Mouse (Mus musculus): ENCODE measurements around the gene Gins3. TPM values are rescaled to one million over a fixed set of nuclear protein-coding genes. Genes with fewer than 3 reads are reported as not detected.

Gins3 gene
- 2.4 and 3.4 TPM in 2 replicates for polyA plus RNA-seq (2021; fragmentation: Nextera tagmentation)
- long read RNA-seq, experiment 1, partial matches to known transcripts: 0 of 3 reads
- long read RNA-seq, experiment 1, other reads (novel, unspliced or antisense): 0 of 3 reads
- long read RNA-seq, experiment 2, transcript Gins3-201 (3 exons, 2,519 nt): major isoform, 24 of 31 reads
- long read RNA-seq, experiment 2, partial matches to known transcripts: 0 of 31 reads
- long read RNA-seq, experiment 2, other reads (novel, unspliced or antisense): 5 of 31 reads

DNA sequence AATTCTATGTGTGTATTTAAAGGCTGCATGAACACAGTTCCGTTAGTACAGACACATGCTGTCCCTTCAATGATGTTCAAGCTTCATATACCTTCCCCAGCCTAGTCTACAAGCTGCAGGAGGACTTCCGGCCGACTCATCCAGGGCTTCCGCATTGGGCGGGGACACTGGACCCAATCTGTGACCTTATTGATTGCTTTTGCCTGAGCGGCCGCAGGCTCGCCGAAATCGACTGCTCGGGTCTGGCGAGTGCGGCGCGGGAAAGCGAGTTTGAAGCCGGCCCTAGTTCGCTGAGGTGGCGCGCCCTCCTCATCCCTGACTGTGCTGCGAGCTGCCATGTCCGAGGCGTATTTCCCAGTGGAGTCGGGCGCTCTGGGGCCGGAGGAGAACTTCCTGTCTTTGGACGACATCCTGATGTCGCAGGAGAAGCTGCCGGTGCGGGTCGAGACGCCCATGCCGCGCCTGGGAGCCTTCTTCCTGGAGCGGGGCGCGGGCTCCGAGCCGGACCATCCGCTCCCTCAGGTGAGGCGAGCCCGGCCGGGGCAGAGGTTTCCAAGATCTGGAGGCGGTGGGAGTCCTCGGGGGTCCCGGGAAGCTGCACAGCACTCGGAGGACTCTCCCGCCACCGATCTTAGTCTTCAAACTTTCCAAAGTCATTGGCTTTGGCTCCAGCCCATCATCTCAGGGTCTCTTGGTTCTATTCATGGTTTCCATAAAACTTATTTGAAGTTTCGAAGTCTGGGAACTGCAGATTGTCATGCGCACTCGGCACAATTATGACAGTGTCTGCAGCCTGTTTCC, at the start of gene Gins3:
Gins3 (plus strand) TSS at position 192 of the 801 bp plus-strand sequence.

DNA sequence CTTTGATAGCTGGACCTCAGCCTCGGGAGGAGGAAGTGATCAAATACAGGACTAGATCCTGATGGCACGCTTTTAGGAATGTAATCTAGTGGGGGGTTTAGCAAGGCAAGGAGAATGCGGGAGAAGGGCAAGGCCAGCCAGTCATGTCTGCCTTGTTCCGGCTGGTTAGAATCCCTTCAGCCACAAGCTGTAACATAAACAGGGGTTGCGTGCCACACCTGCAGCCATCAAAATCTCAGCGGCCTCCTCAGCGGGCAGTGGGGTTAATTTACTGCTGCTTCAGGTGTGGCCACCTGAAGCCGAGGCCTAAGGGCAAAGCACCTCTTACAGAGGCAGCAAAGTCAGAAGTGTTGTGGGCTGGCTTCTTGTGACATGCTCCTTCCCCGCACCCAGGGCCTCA, 43.4 kb downstream of the Gins3 start, which contains the start of gene Ndrg4:
Ndrg4 (plus strand) TSS at position 350 of the 400 bp plus-strand sequence.

Other genes with a start within 250 kb of the Gins3 start
- 117 and 118 TPM in 2 replicates for gene Cfap20, start 198.6 kb upstream of the Gins3 start, polyA plus RNA-seq (2021; fragmentation: Nextera tagmentation)
- 4.3 and 6.1 TPM in 2 replicates for gene Csnk2a2, start 143.4 kb upstream of the Gins3 start, polyA plus RNA-seq (2021; fragmentation: Nextera tagmentation)
- gene Ccdc113, start 99.4 kb upstream of the Gins3 start, polyA plus RNA-seq (2021; fragmentation: Nextera tagmentation): 5.5 and 11.5 TPM in 2 replicates
- not detected in 2 replicates for gene Prss54, start 57.1 kb upstream of the Gins3 start, polyA plus RNA-seq (2021; fragmentation: Nextera tagmentation)
- gene Ndrg4, start 43.5 kb downstream of the Gins3 start, polyA plus RNA-seq (2021; fragmentation: Nextera tagmentation): 790 and 878 TPM in 2 replicates
- 12.7 and 14.4 TPM in 2 replicates for gene Setd6, start 82.4 kb downstream of the Gins3 start, polyA plus RNA-seq (2021; fragmentation: Nextera tagmentation)
- gene Cnot1, start 174.0 kb downstream of the Gins3 start, polyA plus RNA-seq (2021; fragmentation: Nextera tagmentation): 13.8 and 16.4 TPM in 2 replicates
- 315 and 331 TPM in 2 replicates for gene Sap18b, start 191.9 kb downstream of the Gins3 start, polyA plus RNA-seq (2021; fragmentation: Nextera tagmentation)
- 17.6 and 20.5 TPM in 2 replicates for gene Slc38a7, start 220.1 kb downstream of the Gins3 start, polyA plus RNA-seq (2021; fragmentation: Nextera tagmentation)